Mouse (Mus musculus) heart, postnatal 0 days (tissue): ENCODE data around the gene Pear1. TPM values are rescaled to one million over a fixed set of nuclear protein-coding genes. Genes with fewer than 3 reads are reported as not detected.

Experiments used
- ATAC-seq: fragments of 200-750 bp; cut with Nextera tagmentation; 2 replicates; pipeline ENCODE4 v1.8.0; 2017; ENCODE audit warnings: low read depth, moderate number of reproducible peaks, moderate library complexity; ENCODE audit not compliant: insufficient read depth
- DNase-seq: peaks from one replicate; pipeline ENCODE4 v3.0.0-alpha.2; 2016; ENCODE audit warnings: low spot score
- H3K27ac ChIP-seq: fragments of 300-500 bp; sonication (generic); 2 replicates; pipeline ENCODE4 v1.5.1; 2014; ENCODE audit warnings: low read depth, mild to moderate bottlenecking
- H3K27me3 ChIP-seq: fragments of 300-500 bp; sonication (generic); 2 replicates; pipeline ENCODE4 v1.6.1; 2014; ENCODE audit warnings: low read length, mixed read lengths; ENCODE audit not compliant: control insufficient read depth, insufficient read depth
- H3K36me3 ChIP-seq: fragments of 300-500 bp; sonication (generic); replicated peaks from 2 replicates; pipeline ENCODE4 v1.6.1; 2014; ENCODE audit warnings: low read length, mixed read lengths; ENCODE audit not compliant: control insufficient read depth, insufficient read depth
- H3K4me1 ChIP-seq: fragments of 300-500 bp; sonication (generic); 2 replicates; pipeline ENCODE4 v1.6.1; 2014; ENCODE audit warnings: antibody characterized with exemption; ENCODE audit not compliant: control insufficient read depth, insufficient read depth
- H3K4me2 ChIP-seq: fragments of 300-500 bp; sonication (generic); 2 replicates; pipeline ENCODE4 v1.6.1; 2014; ENCODE audit warnings: low read depth, mild to moderate bottlenecking, low read length, moderate library complexity
- H3K4me3 ChIP-seq: fragments of 300-500 bp; sonication (generic); 2 replicates; pipeline ENCODE4 v1.5.1; 2014; ENCODE audit warnings: low read depth, low read length
- H3K9ac ChIP-seq: fragments of 300-500 bp; sonication (generic); replicated peaks from 2 replicates; pipeline ENCODE4 v1.6.1; 2014; ENCODE audit warnings: low read depth, low read length, mixed read lengths
- H3K9me3 ChIP-seq: fragments of 300-500 bp; sonication (generic); replicated peaks from 2 replicates; pipeline ENCODE4 v1.6.1; 2016; ENCODE audit warnings: low read length; ENCODE audit not compliant: control insufficient read depth
- CTCF ChIP-seq: IDR thresholded peaks from 2 replicates; pipeline ENCODE4 v1.5.1; 2016; ENCODE audit warnings: antibody characterized with exemption, control low read depth, low read depth
- EP300 ChIP-seq: IDR thresholded peaks from 2 replicates; pipeline ENCODE4 v1.6.1; 2016; ENCODE audit warnings: antibody characterized with exemption, low read depth
- WGBS: fragments of 180-500 bp; shearing (Covaris S2); extraction: QIAGEN DNeasy Blood & Tissue Kit; methylation state at CpG from one replicate; pipeline ENCODE4 v1.1.7; 2014; 5-methylcytosine and 5-hydroxymethylcytosine counted together
- polyA plus RNA-seq: library from polyadenylated mRNA; unstranded; fragments of >200 nt; fragmentation: Nextera tagmentation; extraction: Ambion mirVana; gene quantifications from 2 replicates; pipeline ENCODE4 v1.2.1, GENCODE M21; 2015
- total RNA-seq: library from RNA; depleted of rRNA; stranded (reverse); fragments of >200 nt; gene quantifications from 2 replicates; pipeline ENCODE4 v1.2.3, GENCODE M21; 2014; ENCODE audit warnings: low replicate concordance

The Pear1 gene
- total and polyA plus RNA-seq, 2 experiments from 2014 or later = 10.8 to 42.7 TPM

- no peak overlapping the region for H3K4me3 ChIP-seq
- H3K27ac ChIP-seq = no peak overlapping the region
- no peaks in the 10 kb centered on the region for H3K4me1 ChIP-seq
- H3K4me2 ChIP-seq = no peak overlapping the region
- no peak overlapping the region for H3K9ac ChIP-seq
- H3K27me3 ChIP-seq = peaks cover 54% of the 10 kb centered on the region
- H3K9me3 ChIP-seq = no peaks in the 10 kb centered on the region
- no peak for TF ChIP-seq EP300
- TF ChIP-seq CTCF = no peak
- no peak for DNase-seq
- no peaks in the 10 kb centered on the region for H3K36me3 ChIP-seq
- ATAC-seq = no peak
- WGBS = 55% methylated on average over 2 of the region's 2 CpGs
Observed at GRCm38 (mm10) chr3:87779086-87779485, 45.0 kb downstream of the Pear1 start.

- H3K4me1 ChIP-seq = no peaks in the 10 kb centered on the region
- DNase-seq (no peak), ATAC-seq (no peak)
- no peak overlapping the region for H3K27ac ChIP-seq
- 55% methylated on average over 23 of the region's 23 CpGs for WGBS
- H3K36me3 ChIP-seq = no peaks in the 10 kb centered on the region
- no peak overlapping the region for H3K4me2 ChIP-seq
- no peaks in the 10 kb centered on the region for H3K9me3 ChIP-seq
- peaks cover 54% of the 10 kb centered on the region for H3K27me3 ChIP-seq
- no peak overlapping the region for H3K9ac ChIP-seq
- no peak for TF ChIP-seq CTCF
- no peak for TF ChIP-seq EP300
- no peak overlapping the region for H3K4me3 ChIP-seq
Observed at GRCm38 (mm10) chr3:87778283-87778682, 45.8 kb downstream of the Pear1 start.

GRCm38 (mm10) chr3:87771088-87771487 lies 53.0 kb downstream of the Pear1 start:
- Histone ChIP-seq H3K36me3 (no peaks in the 10 kb centered on the region), H3K4me2 (no peak overlapping the region), H3K27me3 (peaks cover 33% of the 10 kb centered on the region), H3K4me3 (no peak overlapping the region), H3K9me3 (no peaks in the 10 kb centered on the region), H3K9ac (no peak overlapping the region), H3K27ac (no peak overlapping the region), H3K4me1 (no peaks in the 10 kb centered on the region)
- DNase-seq (no peak), ATAC-seq (no peak)
- TF ChIP-seq CTCF = no peak
- TF ChIP-seq EP300 = no peak
- WGBS = 38% methylated on average over 6 of the region's 6 CpGs

GRCm38 (mm10) chr3:87770280-87770679 lies 53.8 kb downstream of the Pear1 start:
- DNase-seq (peak; percentile 69), ATAC-seq (no peak)
- no peak overlapping the region for H3K9ac ChIP-seq
- TF ChIP-seq CTCF = peak; percentile 87
- TF ChIP-seq EP300 = no peak
- H3K36me3 ChIP-seq = no peaks in the 10 kb centered on the region
- no peaks in the 10 kb centered on the region for H3K9me3 ChIP-seq
- no peak overlapping the region for H3K27ac ChIP-seq
- H3K4me1 ChIP-seq = peaks cover under 1% of the 10 kb centered on the region; the same call in 1 of the 2 replicates
- 1% methylated on average over 4 of the region's 4 CpGs for WGBS
- no peak overlapping the region for H3K4me3 ChIP-seq
- H3K4me2 ChIP-seq = no peak overlapping the region
- peaks cover 30% of the 10 kb centered on the region for H3K27me3 ChIP-seq

- H3K4me3 ChIP-seq = peak overlapping the region; percentile 45; the same call in 1 of the 2 replicates
- TF ChIP-seq EP300 = no peak
- TF ChIP-seq CTCF = no peak
- H3K9ac ChIP-seq = no peak overlapping the region
- H3K27me3 ChIP-seq = peaks cover 27% of the 10 kb centered on the region
- peaks cover 9% of the 10 kb centered on the region; the same call in 1 of the 2 replicates for H3K4me1 ChIP-seq
- ATAC-seq (no peak), DNase-seq (no peak)
- H3K9me3 ChIP-seq = no peaks in the 10 kb centered on the region
- 69% methylated on average over 8 of the region's 8 CpGs for WGBS
- no peaks in the 10 kb centered on the region for H3K36me3 ChIP-seq
- H3K27ac ChIP-seq = no peak overlapping the region
- peak overlapping the region; percentile 61; the same call in 1 of the 2 replicates for H3K4me2 ChIP-seq
Observed at GRCm38 (mm10) chr3:87769506-87769905, 54.6 kb downstream of the Pear1 start.

- no peaks in the 10 kb centered on the region for H3K9me3 ChIP-seq
- H3K27ac ChIP-seq = peak overlapping the region; percentile 87
- peaks cover 14% of the 10 kb centered on the region for H3K4me1 ChIP-seq
- 2% methylated on average over 36 of the region's 37 CpGs for WGBS
- ATAC-seq (peak; percentile 81), DNase-seq (peak; percentile 75)
- TF ChIP-seq EP300 = 0 out of 2 replicates have a peak, but pooled peaks have one; percentile 18
- TF ChIP-seq CTCF = peak; percentile 78
- peak overlapping the region; percentile 45 for H3K4me3 ChIP-seq
- H3K4me2 ChIP-seq = peak overlapping the region; percentile 61
- H3K9ac ChIP-seq = peak overlapping the region; percentile 52
- H3K36me3 ChIP-seq = no peaks in the 10 kb centered on the region
- peaks cover 27% of the 10 kb centered on the region for H3K27me3 ChIP-seq
Observed at GRCm38 (mm10) chr3:87768844-87769243, 55.3 kb downstream of the Pear1 start.
